Mouse (Mus musculus) forebrain, postnatal 0 days (tissue): ENCODE data around the gene Mipol1. TPM values are rescaled to one million over a fixed set of nuclear protein-coding genes. Genes with fewer than 3 reads are reported as not detected.
A peak's percentile ranks its signal among the peaks of the same experiment; 100 is the strongest.

Source experiments
- ATAC-seq: fragments of 200-750 bp; cut with Nextera tagmentation; 2 replicates; pipeline ENCODE4 v1.8.0; 2017; ENCODE audit warnings: mild to moderate bottlenecking, moderate library complexity
- DNase-seq: peaks from one replicate; pipeline ENCODE4 v3.0.0-alpha.2; 2015
- H3K27ac ChIP-seq: fragments of 300-500 bp; sonication (generic); 2 replicates; pipeline ENCODE4 v1.5.1; 2014; ENCODE audit warnings: low read depth, mild to moderate bottlenecking, antibody characterized with exemption, low read length, moderate library complexity, mixed read lengths
- H3K27me3 ChIP-seq: fragments of 300-500 bp; sonication (generic); 2 replicates; pipeline ENCODE4 v1.6.1; 2014; ENCODE audit warnings: mild to moderate bottlenecking, low read length, mixed read lengths; ENCODE audit not compliant: insufficient read depth
- H3K36me3 ChIP-seq: fragments of 300-500 bp; sonication (generic); 2 replicates; pipeline ENCODE4 v1.6.1; 2014; ENCODE audit warnings: mild to moderate bottlenecking, moderate library complexity; ENCODE audit not compliant: insufficient read depth
- H3K4me1 ChIP-seq: fragments of 300-500 bp; sonication (generic); 2 replicates; pipeline ENCODE4 v1.6.1; 2014; ENCODE audit warnings: antibody characterized with exemption; ENCODE audit not compliant: insufficient read depth
- H3K4me2 ChIP-seq: fragments of 300-500 bp; sonication (generic); 2 replicates; pipeline ENCODE4 v1.6.1; 2014; ENCODE audit warnings: low read depth, mild to moderate bottlenecking, moderate library complexity
- H3K4me3 ChIP-seq: fragments of 300-500 bp; sonication (generic); 2 replicates; pipeline ENCODE4 v1.5.1; 2014; ENCODE audit warnings: low read depth, low read length, mixed read lengths
- H3K9ac ChIP-seq: fragments of 300-500 bp; sonication (generic); 2 replicates; pipeline ENCODE4 v1.6.1; 2014; ENCODE audit warnings: mild to moderate bottlenecking
- H3K9me3 ChIP-seq: fragments of 300-500 bp; sonication (generic); 2 replicates; pipeline ENCODE4 v1.6.1; 2016; ENCODE audit warnings: low read length
- CTCF ChIP-seq: sonication (generic); IDR thresholded peaks from 2 replicates; pipeline ENCODE4 v1.5.1; 2016; ENCODE audit warnings: antibody characterized with exemption, control low read depth, low read depth
- WGBS: fragments of 180-500 bp; shearing (Covaris S2); extraction: QIAGEN DNeasy Blood & Tissue Kit; methylation state at CpG from one replicate; pipeline ENCODE4 v1.1.7; 2014; 5-methylcytosine and 5-hydroxymethylcytosine counted together
- polyA plus RNA-seq: library from polyadenylated mRNA; unstranded; fragments of >200 nt; fragmentation: Nextera tagmentation; extraction: Ambion mirVana; gene quantifications from 2 replicates; pipeline ENCODE4 v1.2.1, GENCODE M21; 2015
- total RNA-seq: library from RNA; depleted of rRNA; stranded (reverse); fragments of >200 nt; gene quantifications from 2 replicates; pipeline ENCODE4 v1.2.3, GENCODE M21; 2014

Gene Mipol1
- total and polyA plus RNA-seq, 2 experiments from 2014 or later, result 4.5 to 7.1 TPM

GRCm38 (mm10) chr12:57196608-57197362 lies 33.4 kb upstream of the Mipol1 start:
- DNase-seq (peak; percentile 11), ATAC-seq (peak; percentile 27)
- Histone ChIP-seq H3K27me3 (peaks cover 14% of the 10 kb centered on the region), H3K9me3 (no peaks in the 10 kb centered on the region), H3K36me3 (no peaks in the 10 kb centered on the region), H3K4me3 (peak overlapping the region; percentile 46), H3K4me2 (peak overlapping the region; percentile 92), H3K27ac (no peak overlapping the region), H3K4me1 (no peaks in the 10 kb centered on the region; the same call in 1 of the 2 replicates), H3K9ac (peak overlapping the region; percentile 37; the same call in 1 of the 2 replicates)
- WGBS, result 3% methylated on average over 59 of the region's 59 CpGs
- TF ChIP-seq CTCF, result no peak

- no peak for DNase-seq
- no peaks in the 10 kb centered on the region for H3K9me3 ChIP-seq
- H3K36me3 ChIP-seq, result no peaks in the 10 kb centered on the region
- H3K4me3 ChIP-seq, result peak within 1 kb of the TSS; percentile 46
- peak within 1 kb of the TSS; percentile 92 for H3K4me2 ChIP-seq
- H3K27me3 ChIP-seq, result peaks cover 14% of the 10 kb centered on the region
- ATAC-seq, result no peak
- no peak within 1 kb of the TSS for H3K27ac ChIP-seq
- H3K4me1 ChIP-seq, result no peaks in the 10 kb centered on the region; the same call in 1 of the 2 replicates
- H3K9ac ChIP-seq, result peak within 1 kb of the TSS; percentile 37; the same call in 1 of the 2 replicates
- no peak for TF ChIP-seq CTCF
- 68% methylated on average over 10 of the region's 10 CpGs for WGBS
Measured at GRCm38 (mm10) chr12:57197363-57198026, 32.7 kb upstream of the Mipol1 start, which contains the start of gene Slc25a21. TSS of gene Slc25a21 (minus strand) at chr12:57197472.

DNA sequence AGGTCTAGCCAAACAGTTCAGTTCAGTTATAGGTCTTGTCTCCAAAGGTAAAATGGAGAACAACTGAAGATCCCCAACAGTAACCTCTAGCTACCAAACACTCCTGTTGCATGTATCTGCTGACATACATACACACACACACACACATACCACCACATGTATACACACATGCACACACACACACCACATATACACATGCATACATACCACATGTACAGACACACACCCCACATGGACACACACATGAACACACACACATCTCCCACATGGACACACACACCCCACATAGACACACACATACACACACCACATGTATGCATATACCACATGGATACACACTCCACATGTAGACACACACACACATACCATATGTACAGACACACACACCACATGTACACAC lies 32.0 kb upstream of the Mipol1 start:
- Histone ChIP-seq H3K27ac (no peak overlapping the region), H3K9me3 (no peaks in the 10 kb centered on the region), H3K9ac (no peak overlapping the region), H3K36me3 (no peaks in the 10 kb centered on the region), H3K4me2 (no peak overlapping the region), H3K4me1 (no peaks in the 10 kb centered on the region; the same call in 1 of the 2 replicates), H3K27me3 (peaks cover 14% of the 10 kb centered on the region), H3K4me3 (no peak overlapping the region)
- DNase-seq (no peak), ATAC-seq (peak; percentile 25; the same call in 1 of the 2 replicates)
- TF ChIP-seq CTCF, result no peak

GRCm38 (mm10) chr12:57199427-57199826 lies 30.8 kb upstream of the Mipol1 start:
- 97% methylated on average over 2 of the region's 2 CpGs for WGBS
- Histone ChIP-seq H3K27ac (no peak overlapping the region), H3K36me3 (no peaks in the 10 kb centered on the region), H3K9ac (no peak overlapping the region), H3K4me2 (no peak overlapping the region), H3K4me1 (no peaks in the 10 kb centered on the region; the same call in 1 of the 2 replicates), H3K9me3 (no peaks in the 10 kb centered on the region), H3K27me3 (peaks cover 14% of the 10 kb centered on the region), H3K4me3 (no peak overlapping the region)
- TF ChIP-seq CTCF, result no peak
- no peak for DNase-seq
- ATAC-seq, result no peak

DNA sequence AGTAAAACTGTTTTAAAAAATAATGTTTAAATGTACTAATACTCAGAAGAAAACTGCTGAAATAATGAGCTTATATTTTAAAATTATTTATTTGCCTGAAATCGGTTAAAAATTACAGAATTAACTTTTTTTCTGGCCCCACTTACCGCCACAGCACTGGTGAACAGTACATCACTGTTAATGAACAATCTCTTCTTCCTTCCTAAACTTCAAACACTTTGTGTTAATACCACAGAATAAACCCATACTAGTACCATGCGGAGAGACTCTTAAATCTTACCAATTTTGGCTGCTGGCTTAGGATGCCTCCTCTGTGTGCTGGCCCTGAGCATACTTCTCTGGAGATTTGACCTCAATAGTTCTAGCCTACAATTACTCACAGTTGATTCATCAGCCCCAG lies 28.3 kb upstream of the Mipol1 start:
- Histone ChIP-seq H3K9me3 (no peaks in the 10 kb centered on the region), H3K4me2 (no peak overlapping the region), H3K36me3 (no peaks in the 10 kb centered on the region), H3K9ac (no peak overlapping the region), H3K4me1 (no peaks in the 10 kb centered on the region; the same call in 1 of the 2 replicates), H3K27ac (no peak overlapping the region), H3K4me3 (no peak overlapping the region), H3K27me3 (peaks cover 11% of the 10 kb centered on the region)
- WGBS, result 93% methylated on average over 3 of the region's 3 CpGs
- ATAC-seq, result no peak
- DNase-seq, result no peak
- no peak for TF ChIP-seq CTCF

DNA sequence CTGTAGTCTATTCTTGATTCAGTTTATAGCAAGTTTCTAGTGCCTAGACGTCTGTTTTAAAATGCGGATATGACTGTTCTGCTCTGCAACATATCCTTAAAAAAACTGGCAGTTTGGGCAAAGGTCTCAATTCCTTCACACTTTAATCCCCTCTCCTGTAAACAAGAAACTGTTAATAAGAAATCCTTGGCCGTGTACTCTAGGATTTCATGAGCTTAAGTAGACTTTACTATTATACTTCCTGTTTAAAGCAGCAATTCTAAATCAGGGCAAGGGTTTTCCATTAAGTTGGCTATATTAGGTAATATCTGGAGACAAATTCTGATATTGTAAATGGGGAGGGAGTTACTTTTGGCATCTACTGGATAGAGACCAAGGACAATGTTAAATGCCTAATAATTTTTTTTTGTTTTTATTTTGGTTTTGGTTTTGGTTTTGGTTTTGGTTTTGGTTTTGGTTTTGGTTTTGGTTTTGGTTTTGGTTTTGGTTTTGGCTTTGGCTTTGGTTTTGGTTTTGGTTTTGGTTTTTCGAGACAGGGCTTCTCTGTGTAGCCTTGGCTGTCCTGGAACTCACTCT lies 25.9 kb upstream of the Mipol1 start:
- Histone ChIP-seq H3K9ac (no peak overlapping the region), H3K27ac (no peak overlapping the region), H3K4me2 (no peak overlapping the region), H3K9me3 (no peaks in the 10 kb centered on the region), H3K4me1 (no peaks in the 10 kb centered on the region), H3K4me3 (no peak overlapping the region), H3K27me3 (no peaks in the 10 kb centered on the region), H3K36me3 (no peaks in the 10 kb centered on the region)
- ATAC-seq (no peak), DNase-seq (no peak)
- 91% methylated on average over 4 of the region's 4 CpGs for WGBS
- no peak for TF ChIP-seq CTCF
